Mouse (Mus musculus) CH12.LX (cell line): Measurements from ENCODE around the gene Cfap157. TPM values are rescaled to one million over a fixed set of nuclear protein-coding genes. Genes with fewer than 3 reads are reported as not detected.

ENCODE experiments used
- DNase-seq: peaks from one replicate; pipeline ENCODE4 v3.0.0-alpha.2; 2013; ENCODE audit errors: extremely low read depth
- H3K27ac ChIP-seq: 2 replicates; pipeline ENCODE4 v1.5.1; 2012; ENCODE audit warnings: low read depth, mild to moderate bottlenecking, control low read depth, moderate library complexity; ENCODE audit not compliant: insufficient read depth
- H3K27me3 ChIP-seq: replicated peaks from 2 replicates; pipeline ENCODE3; 2012; ENCODE audit warnings: inconsistent platforms
- H3K36me3 ChIP-seq, 2 experiments: replicated peaks in 1 of 2; 2 replicates each; pipeline versions ENCODE3 to v1.6.1; 2012; ENCODE audit warnings: inconsistent platforms in 1 of 2, low read length in 1 of 2, mild to moderate bottlenecking in 1 of 2, mixed read lengths in 1 of 2, moderate library complexity in 1 of 2; ENCODE audit not compliant: control insufficient read depth in 1 of 2, insufficient read depth in 1 of 2
- H3K4me1 ChIP-seq, 2 experiments: 2 replicates each; pipeline ENCODE4 v1.6.1; 2012; ENCODE audit warnings: inconsistent platforms in 1 of 2, moderate library complexity in 1 of 2; ENCODE audit not compliant: insufficient read depth in 2 of 2, control insufficient read depth in 1 of 2
- H3K4me2 ChIP-seq: 2 replicates; pipeline ENCODE4 v1.6.1; 2012; ENCODE audit warnings: low read depth, mild to moderate bottlenecking, control low read depth; ENCODE audit not compliant: poor library complexity, insufficient read depth, severe bottlenecking
- H3K4me3 ChIP-seq, 3 experiments: fragments of 150-350 bp in 1 of 3; sonication (generic) in 1 of 3; replicated peaks in 1 of 3; 2 replicates each; pipeline versions ENCODE3 to v1.5.1; 2011 to 2012; ENCODE audit warnings: low read depth in 2 of 3, low read length in 2 of 3, mild to moderate bottlenecking in 2 of 3, moderate library complexity in 2 of 3, control low read depth in 1 of 3, improper control_type of control experiment in 1 of 3, inconsistent platforms in 1 of 3, mixed read lengths in 1 of 3; ENCODE audit not compliant: poor library complexity in 1 of 3
- H3K79me2 ChIP-seq: replicated peaks from 2 replicates; pipeline ENCODE4 v1.6.1; 2012; ENCODE audit warnings: mild to moderate bottlenecking, moderate library complexity; ENCODE audit not compliant: control insufficient read depth, poor library complexity, insufficient read depth, severe bottlenecking; ENCODE audit errors: extremely low read depth
- H3K9ac ChIP-seq: 2 replicates; pipeline ENCODE4 v1.6.1; 2012; ENCODE audit warnings: low read depth, mild to moderate bottlenecking, control low read depth, moderate library complexity; ENCODE audit not compliant: insufficient read depth
- H3K9me3 ChIP-seq: replicated peaks from 2 replicates; pipeline ENCODE3; 2012; ENCODE audit warnings: low read length, inconsistent platforms, mixed read lengths
- BHLHE40 ChIP-seq: IDR thresholded peaks from 2 replicates; pipeline ENCODE4 v1.6.1; 2011; ENCODE audit warnings: mild to moderate bottlenecking, low read depth, low read length, improper control_type of control experiment
- CHD1 ChIP-seq: IDR thresholded peaks from 2 replicates; pipeline ENCODE4 v1.6.1; 2012; ENCODE audit warnings: low read depth, low read length, improper control_type of control experiment, inconsistent platforms
- CHD2 ChIP-seq: IDR thresholded peaks from 2 replicates; pipeline ENCODE4 v1.6.1; 2011; ENCODE audit warnings: low read length, improper control_type of control experiment
- CTCF ChIP-seq, 2 experiments: IDR thresholded peaks in 1 of 2; conservative IDR thresholded peaks in 1 of 2; 2 replicates each; pipeline ENCODE4 v1.5.1; 2011 to 2012; ENCODE audit warnings: low read depth in 2 of 2, low read length in 2 of 2, improper control_type of control experiment in 1 of 2, inconsistent platforms in 1 of 2, mild to moderate bottlenecking in 1 of 2, moderate library complexity in 1 of 2
- E2F4 ChIP-seq: IDR thresholded peaks from 2 replicates; pipeline ENCODE4 v1.6.1; 2011; ENCODE audit warnings: low read depth, low read length, improper control_type of control experiment; ENCODE audit not compliant: insufficient replicate concordance
- HCFC1 ChIP-seq: IDR thresholded peaks from 2 replicates; pipeline ENCODE4 v1.6.1; 2012; ENCODE audit warnings: low read depth, mild to moderate bottlenecking, inconsistent platforms, low read length, improper control_type of control experiment
- JUN ChIP-seq: IDR thresholded peaks from 2 replicates; pipeline ENCODE4 v1.6.1; 2011; ENCODE audit warnings: low read depth, mild to moderate bottlenecking, low read length, improper control_type of control experiment, moderate library complexity; ENCODE audit not compliant: insufficient read depth
- MAFK ChIP-seq: IDR thresholded peaks from 2 replicates; pipeline ENCODE4 v1.6.1; 2011; ENCODE audit warnings: low read length, improper control_type of control experiment; ENCODE audit not compliant: insufficient replicate concordance
- MAX ChIP-seq: IDR thresholded peaks from 2 replicates; pipeline ENCODE4 v1.6.1; 2011; ENCODE audit warnings: low read length, improper control_type of control experiment
- MYC ChIP-seq: IDR thresholded peaks from 2 replicates; pipeline ENCODE4 v1.6.1; 2011; ENCODE audit warnings: low read depth, mild to moderate bottlenecking, improper control_type of control experiment, low read length
- NELFE ChIP-seq: IDR thresholded peaks from 2 replicates; pipeline ENCODE4 v1.6.1; 2011; ENCODE audit warnings: low read depth, low read length, improper control_type of control experiment
- NRF1 ChIP-seq: IDR thresholded peaks from 2 replicates; pipeline ENCODE4 v1.6.1; 2014; ENCODE audit warnings: low read depth, mild to moderate bottlenecking, inconsistent platforms, low read length, improper control_type of control experiment, moderate library complexity
- RAD21 ChIP-seq: IDR thresholded peaks from 2 replicates; pipeline ENCODE4 v1.6.1; 2011; ENCODE audit warnings: low read depth, mild to moderate bottlenecking, low read length, improper control_type of control experiment, moderate library complexity
- SIN3A ChIP-seq: IDR thresholded peaks from 2 replicates; pipeline ENCODE4 v1.6.1; 2012; ENCODE audit warnings: low read length, improper control_type of control experiment, inconsistent platforms
- TBP ChIP-seq: conservative IDR thresholded peaks from 2 replicates; pipeline ENCODE4 v1.6.1; 2011; ENCODE audit warnings: low read depth, low read length, improper control_type of control experiment
- USF2 ChIP-seq: conservative IDR thresholded peaks from 2 replicates; pipeline ENCODE4 v1.6.1; 2011; ENCODE audit warnings: low read depth, low read length, improper control_type of control experiment
- ZC3H11A ChIP-seq: IDR thresholded peaks from 2 replicates; pipeline ENCODE4 v1.6.1; 2012; ENCODE audit warnings: low read depth, mild to moderate bottlenecking, inconsistent platforms, low read length, improper control_type of control experiment
- ZMIZ1 ChIP-seq: IDR thresholded peaks from 2 replicates; pipeline ENCODE4 v1.6.1; 2012; ENCODE audit warnings: low read depth, mild to moderate bottlenecking, inconsistent platforms, low read length, improper control_type of control experiment
- ZNF384 ChIP-seq: IDR thresholded peaks from 2 replicates; pipeline ENCODE4 v1.6.1; 2012; ENCODE audit warnings: low read depth, low read length, improper control_type of control experiment, inconsistent platforms
- dilution Hi-C: fragments of 300-500 bp; cut with MboI; formaldehyde crosslinking; loops from 2 replicates; pipeline ENCODE4 v1.14.3; 2020; ENCODE audit warnings: low sequenced_read_pairs; ENCODE audit not compliant: extremely low pct_unique_long_range_greater_than_20kb, extremely low pct_ligation_motif_present
- in situ Hi-C: fragments of 300-500 bp; cut with MboI; formaldehyde crosslinking; loops from 3 replicates; pipeline ENCODE4 v1.14.3; 2019; ENCODE audit warnings: low sequenced_read_pairs, low pct_ligation_motif_present, low pct_unique_long_range_greater_than_20kb, mixed read lengths
- polyA plus RNA-seq: library from polyadenylated mRNA; unstranded; fragments of >175 nt; gene quantifications from 2 replicates; pipeline ENCODE4 v1.2.1, GENCODE M21; 2012; ENCODE audit warnings: low read depth; ENCODE audit not compliant: insufficient read length
- total RNA-seq, 2 experiments: library from RNA; depleted of rRNA; stranded (reverse); fragments of 300-350 nt in 1 of 2; fragments of >200 nt in 1 of 2; gene quantifications; 2 replicates each; pipeline ENCODE4 v1.2.3; 2012 to 2014

Gene Cfap157
- total and polyA plus RNA-seq, 3 experiments, result 0.23 TPM; not detected in 2

GRCm38 (mm10) chr2:32795748-32796418, 11.7 kb upstream of the Cfap157 start:
- no peak for TF ChIP-seq RAD21
- TF ChIP-seq NRF1, result no peak
- TF ChIP-seq CHD2, result no peak
- no peak for TF ChIP-seq ZNF384
- no peak for TF ChIP-seq NELFE
- TF ChIP-seq JUN, result no peak
- TF ChIP-seq TBP, result no peak
- no peak for TF ChIP-seq CTCF (conservative IDR thresholded peaks at IDR 0.05 in 1 of 2, IDR thresholded peaks at IDR 0.05 in 1 of 2; ENCODE audit: low read depth in 2 of 2, low read length in 2 of 2)
- no peak for TF ChIP-seq MAX
- no peak for TF ChIP-seq SIN3A
- TF ChIP-seq BHLHE40, result no peak
- no peak for TF ChIP-seq MYC
- TF ChIP-seq E2F4, result no peak
- TF ChIP-seq USF2, result no peak
- no peak for TF ChIP-seq ZMIZ1
- TF ChIP-seq ZC3H11A, result no peak
- no peak for TF ChIP-seq MAFK
- H3K9me3 ChIP-seq, result no peaks in the 10 kb centered on the region
- in situ Hi-C loops, result no loop called here
- H3K4me1 ChIP-seq, result no peaks in the 10 kb centered on the region
- no peak overlapping the region for H3K27ac ChIP-seq
- dilution Hi-C loops, result no loop called here
- no peak overlapping the region for H3K4me3 ChIP-seq
- no peak overlapping the region for H3K4me2 ChIP-seq
- H3K9ac ChIP-seq, result no peak overlapping the region
- no peaks in the 10 kb centered on the region for H3K27me3 ChIP-seq
- H3K36me3 ChIP-seq, result peaks cover 0 to 70% of the 10 kb centered on the region in 2 experiments
- DNase-seq, result no peak
- no peaks in the 10 kb centered on the region for H3K79me2 ChIP-seq

DNA sequence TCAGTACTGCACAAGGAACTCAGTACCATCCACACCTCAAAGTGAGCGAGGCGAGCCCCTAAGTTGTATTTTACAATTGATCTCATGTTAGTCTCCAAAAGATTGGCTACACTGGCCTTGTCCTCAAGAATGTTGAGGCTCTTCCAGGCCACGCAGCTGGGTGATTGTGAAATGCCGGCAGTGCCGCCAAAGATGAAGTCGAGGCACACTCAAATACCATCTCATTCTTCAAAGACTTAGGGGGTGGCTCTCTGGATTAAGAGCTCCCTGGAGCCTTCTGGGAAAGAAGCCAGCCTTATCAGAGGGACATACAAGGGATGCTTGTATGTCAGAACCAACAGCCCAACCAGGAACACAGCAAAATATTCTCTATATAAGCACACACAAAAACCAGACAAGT, 7.1 kb upstream of the Cfap157 start:
- Histone ChIP-seq H3K27me3 (no peaks in the 10 kb centered on the region), H3K79me2 (no peaks in the 10 kb centered on the region), H3K9ac (no peak overlapping the region)
- dilution Hi-C loops, result no loop called here
- TF ChIP-seq MAX (no peak), CHD1 (no peak), NRF1 (no peak), HCFC1 (no peak)
- TF ChIP-seq, all 38 proteins: peak for 0
- peaks cover 0 to 6% of the 10 kb centered on the region in 2 experiments; a peak in 2 of 4 replicates for H3K4me1 ChIP-seq
- in situ Hi-C loops, result no loop called here
- no peaks in the 10 kb centered on the region for H3K9me3 ChIP-seq
- peaks cover 0 to 43% of the 10 kb centered on the region in 2 experiments for H3K36me3 ChIP-seq
- H3K4me3 ChIP-seq, result no peak overlapping the region
- DNase-seq, result no peak
- no peak overlapping the region for H3K4me2 ChIP-seq
- H3K27ac ChIP-seq, result no peak overlapping the region
